Comparison of ENCODE assay signal across 20 mouse cellular contexts in the genomic region with DNA sequence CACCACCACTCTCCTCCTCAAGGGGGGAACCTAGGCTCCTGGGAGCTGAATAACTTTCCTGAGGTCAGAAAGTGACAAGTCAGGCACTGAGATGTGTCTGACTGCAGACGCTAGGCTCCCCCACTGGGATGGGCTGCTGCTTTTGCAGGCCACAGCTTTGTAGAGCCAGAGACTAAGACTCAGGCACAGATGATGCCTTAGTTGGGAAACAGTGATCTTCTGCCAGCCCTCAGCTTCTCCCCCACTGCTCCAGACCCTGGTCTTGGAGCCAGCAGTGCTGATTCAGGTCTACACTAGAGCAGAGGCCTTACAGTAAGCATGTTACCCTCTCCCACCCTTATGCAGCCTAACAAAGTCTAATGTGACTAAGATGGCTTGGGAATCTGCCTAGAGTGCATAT.
A peak's percentile ranks its signal among the peaks of the same experiment; 100 is the strongest.
DNase-seq lines count a peak whose midpoint lies in the region; ATAC-seq and TF ChIP-seq lines count a peak whose summit lies in the region.
"Had no signal": no experiment of that assay in that cellular context is flagged by ENCODE, and none has a peak within 500 bp of the region (broad histone marks: within the 10 kb centered on the region; RNA-seq: fewer than 3 reads in every experiment).

No protein-coding gene starts in this region.

- TF ChIP-seq CTCF in layer of hippocampus, adult 2 months (conservative IDR thresholded peaks at IDR 0.05): peak; percentile 35
- no peak for TF ChIP-seq CTCF in embryonic fibroblast, embryonic 13.5 days (IDR thresholded peaks at IDR 0.05; ENCODE audit: borderline replicate concordance, insufficient read depth, low read length)

- no peak for TF ChIP-seq POLR2A in embryonic fibroblast, embryonic 13.5 days (IDR thresholded peaks at IDR 0.05; ENCODE audit: low read depth, low read length)

- H3K4me3 ChIP-seq in layer of hippocampus, adult 2 months: no peak overlapping the region
- H3K4me3 ChIP-seq in embryonic fibroblast, embryonic 13.5 days (ENCODE audit: insufficient read depth, low read length): no peak overlapping the region
- H3K4me3 ChIP-seq: heart, embryonic 10.5 days; liver, embryonic 15.5 days; lung, embryonic 15.5 days had no signal

- 0 out of 2 replicates have a peak overlapping the region, but pooled peaks have one; percentile 14 for H3K27ac ChIP-seq in layer of hippocampus, adult 2 months
- peak overlapping the region; percentile 42 for H3K27ac ChIP-seq in embryonic fibroblast, embryonic 13.5 days (ENCODE audit: insufficient read depth, low read length)
- H3K27ac ChIP-seq: heart, embryonic 10.5 days; hindbrain, postnatal 0 days; liver, embryonic 15.5 days; lung, embryonic 15.5 days had no signal

- no peak for ATAC-seq in erythroblast, adult 5-6 weeks (replicated peaks; ENCODE audit: low FRiP score, poor library complexity, severe bottlenecking)
- ATAC-seq: forebrain, postnatal 0 days; hindbrain, postnatal 0 days; intestine, embryonic 16.5 days had no signal

- peak; percentile 33 to 57 for DNase-seq in cerebellum, postnatal 10 days
- no peak for DNase-seq in cerebellum, adult 11-12 months
- DNase-seq in layer of hippocampus, adult 2 months (ENCODE audit: low spot score in 2 of 2): no peak
- no peak for DNase-seq in layer of hippocampus, adult 9-10 months (ENCODE audit: low spot score)
- peak; percentile 70 for DNase-seq in NIH3T3 (ENCODE audit: low read depth)
- DNase-seq: adrenal gland, postnatal 36 days; cerebellum, adult 11 months; cerebellum, postnatal 14 days; forebrain, postnatal 0 days; liver; lung, postnatal 36 days; thymus, adult 18-20 months; thymus, postnatal 36 days had no signal

- peaks cover 16% of the 10 kb centered on the region for H3K4me1 ChIP-seq in embryonic fibroblast, embryonic 13.5 days (ENCODE audit: control insufficient read depth, insufficient read depth, low read length)
- H3K4me1 ChIP-seq: liver, embryonic 15.5 days had no signal

Comparison
In these comparisons a context has a peak if more than half of its experiments do, and no peak if none do; other contexts are left out.
1. DNase-seq: peak in cerebellum, postnatal 10 days (2 of 2) and NIH3T3 (single experiment); none in cerebellum, adult 11-12 months (single experiment), layer of hippocampus, adult 2 months (0 of 2) and layer of hippocampus, adult 9-10 months (single experiment).